Mouse (Mus musculus) granulocyte monocyte progenitor cell, adult 5-6 weeks (primary cell): ENCODE data around the gene Atp6v1b1. TPM values are rescaled to one million over a fixed set of nuclear protein-coding genes. Genes with fewer than 3 reads are reported as not detected.

Experiments used
- ATAC-seq: replicated peaks from 2 replicates; pipeline ENCODE4 v1.8.0; 2016; ENCODE audit warnings: mild to moderate bottlenecking, moderate TSS enrichment, inconsistent platforms; ENCODE audit not compliant: poor library complexity, severe bottlenecking
- total RNA-seq, 2 experiments: library from RNA; stranded (forward) in 1 of 2; stranded (reverse) in 1 of 2; fragments of 200-712, 200-1000 nt in 1 of 2; fragments of >200 nt in 1 of 2; fragmentation: Nextera tagmentation in 1 of 2; gene quantifications; 2 replicates each; pipeline ENCODE4 v1.2.3; 2014 to 2017

Gene Atp6v1b1
- total RNA-seq, 2 experiments from 2014 or later, result not detected

- ATAC-seq, result no peak
Observed at GRCm38 (mm10) chr6:83714221-83715123, 28.3 kb upstream of the Atp6v1b1 start.

GRCm38 (mm10) chr6:83715461-83716196 is 27.2 kb upstream of the Atp6v1b1 start:
- ATAC-seq, result no peak

DNA sequence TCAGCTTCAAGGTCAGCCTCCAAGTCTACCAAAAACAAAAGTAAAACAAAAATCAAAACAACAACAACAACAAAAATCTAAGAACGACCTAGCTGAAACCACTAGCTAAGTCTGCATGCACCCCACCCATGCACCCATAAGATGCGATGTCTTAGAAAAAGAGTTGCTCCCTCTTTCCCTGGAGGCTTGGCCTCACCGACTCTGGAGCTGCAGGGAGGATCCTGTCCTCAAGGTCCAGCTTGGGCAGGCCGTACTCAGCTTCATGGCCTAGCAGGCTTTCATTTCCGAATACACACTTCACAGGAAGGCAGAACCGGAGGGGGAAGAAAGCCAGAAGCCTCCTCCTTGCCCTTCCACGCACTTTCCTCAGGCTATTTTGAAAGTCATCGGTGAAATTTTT is 25.8 kb upstream of the Atp6v1b1 start:
- no peak for ATAC-seq

- no peak for ATAC-seq
Observed at GRCm38 (mm10) chr6:83722526-83722925, 20.3 kb upstream of the Atp6v1b1 start.

- 0 out of 2 replicates have a peak, but pooled peaks have one; percentile 41 for ATAC-seq
Observed at GRCm38 (mm10) chr6:83727178-83727577, 15.6 kb upstream of the Atp6v1b1 start.

DNA sequence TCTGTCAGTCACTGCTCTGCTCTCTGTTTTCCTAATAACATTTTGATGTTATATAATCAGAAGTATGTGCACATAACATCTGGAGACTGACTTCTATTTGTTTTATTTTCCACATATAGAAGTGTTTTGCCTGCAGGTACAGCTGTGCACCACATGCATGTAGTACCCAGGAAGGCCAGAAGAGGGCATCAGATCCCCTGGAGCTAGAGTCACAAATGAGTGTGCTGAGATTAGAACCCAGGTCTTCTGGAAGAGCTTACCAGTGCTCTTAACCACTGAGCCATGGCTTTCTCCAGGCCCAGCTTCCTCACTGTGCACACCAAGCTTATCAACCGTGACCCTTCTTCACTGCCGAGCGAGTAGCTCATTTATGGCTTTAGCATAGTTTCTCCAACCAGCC is 14.3 kb upstream of the Atp6v1b1 start:
- peak; percentile 48; the same call in 1 of the 2 replicates for ATAC-seq

DNA sequence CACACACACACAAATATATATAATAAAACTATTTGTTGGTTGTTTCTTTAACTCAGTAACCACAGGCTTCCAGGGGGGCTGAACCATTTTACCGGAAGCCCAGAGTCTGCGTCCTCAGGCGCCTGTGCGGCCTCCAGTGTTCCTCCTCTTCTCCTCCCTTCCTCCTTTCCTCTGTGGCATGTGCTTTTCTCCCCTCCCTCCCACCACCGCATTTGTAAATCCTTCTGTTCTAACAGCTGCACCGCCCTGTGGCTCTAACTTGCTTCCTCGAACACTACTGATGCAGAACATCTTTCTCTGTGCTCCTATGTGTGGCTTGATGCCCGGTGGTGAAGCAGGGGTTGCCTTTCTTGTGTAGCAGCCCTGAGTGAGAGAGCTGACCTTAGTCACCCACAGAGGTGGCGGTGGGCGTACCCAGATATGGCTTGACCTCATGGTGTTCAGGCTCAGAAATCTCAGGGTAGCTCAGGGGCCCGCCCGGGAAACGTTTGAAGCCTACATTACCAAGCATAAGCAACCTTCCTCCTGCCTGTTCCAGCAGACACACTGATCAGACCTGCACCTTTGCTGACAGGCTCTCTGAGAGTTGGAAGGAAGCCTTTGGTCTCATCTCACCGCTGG is 13.3 kb upstream of the Atp6v1b1 start:
- 0 out of 2 replicates have a peak, but pooled peaks have one; percentile 20 for ATAC-seq

GRCm38 (mm10) chr6:83731128-83731527 is 11.7 kb upstream of the Atp6v1b1 start:
- ATAC-seq, result peak; percentile 76

DNA sequence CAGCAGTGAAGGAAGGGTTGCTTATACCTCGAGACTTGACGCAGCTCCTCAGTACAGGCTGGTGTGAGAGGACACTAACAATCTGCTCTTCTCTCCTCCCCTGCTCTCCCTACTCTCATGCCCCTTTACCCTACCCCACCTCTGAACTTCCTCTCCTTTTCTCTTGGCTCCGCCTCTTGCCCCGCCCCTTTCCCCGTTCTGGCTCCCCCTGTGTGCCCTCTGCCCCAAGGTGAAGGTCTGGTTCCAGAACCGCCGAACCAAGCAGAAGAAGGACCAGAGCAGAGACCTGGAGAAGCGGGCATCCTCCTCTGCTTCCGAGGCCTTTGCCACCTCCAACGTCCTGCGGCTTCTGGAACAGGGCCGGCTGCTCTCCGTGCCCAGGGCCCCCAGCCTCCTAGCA is 5.5 kb upstream of the Atp6v1b1 start:
- peak; percentile 42 for ATAC-seq

DNA sequence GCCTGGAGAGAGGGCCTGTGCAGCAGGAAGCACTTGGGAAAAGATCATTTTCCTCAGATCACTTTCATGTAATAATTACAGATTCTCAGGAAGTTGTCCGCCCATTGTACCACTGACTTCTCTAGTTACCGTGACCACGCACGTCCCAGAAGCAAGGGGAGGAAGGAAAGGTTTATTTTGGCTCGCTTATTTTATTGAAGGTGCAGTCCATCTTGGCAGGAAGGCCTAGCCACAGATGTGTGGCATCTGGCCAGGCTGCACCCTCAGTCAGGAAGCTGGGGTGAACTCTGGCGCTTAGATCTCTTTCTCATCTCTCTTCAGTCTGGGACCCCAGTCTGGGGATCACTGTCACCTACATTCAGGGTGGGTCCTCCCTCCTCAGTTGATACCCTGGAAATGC is 4.2 kb upstream of the Atp6v1b1 start:
- no peak for ATAC-seq

GRCm38 (mm10) chr6:83743212-83743611 is 422 bp downstream of the Atp6v1b1 start:
- ATAC-seq, result no peak

- no peak for ATAC-seq
Observed at GRCm38 (mm10) chr6:83744126-83744525, 1.3 kb downstream of the Atp6v1b1 start.

DNA sequence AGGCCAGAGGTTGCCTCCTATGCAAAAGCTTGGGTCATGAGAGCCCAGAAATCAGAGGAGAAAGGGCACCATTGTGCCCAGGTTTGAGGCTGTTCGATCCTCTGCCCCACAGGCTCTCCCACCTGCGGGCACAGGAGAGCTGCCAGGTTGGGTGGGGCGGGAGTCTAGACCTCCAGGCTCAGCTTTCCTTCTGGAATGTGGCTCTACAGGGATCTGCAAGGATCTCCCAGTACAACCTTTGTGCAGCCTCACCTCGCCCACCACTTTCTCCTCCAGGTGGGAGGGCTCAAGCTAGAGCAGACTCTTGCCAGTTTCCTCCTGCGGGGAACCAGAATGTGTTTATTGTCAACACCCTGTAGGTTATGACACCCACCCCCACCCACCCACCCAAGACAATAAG is 1.8 kb downstream of the Atp6v1b1 start:
- no peak for ATAC-seq

DNA sequence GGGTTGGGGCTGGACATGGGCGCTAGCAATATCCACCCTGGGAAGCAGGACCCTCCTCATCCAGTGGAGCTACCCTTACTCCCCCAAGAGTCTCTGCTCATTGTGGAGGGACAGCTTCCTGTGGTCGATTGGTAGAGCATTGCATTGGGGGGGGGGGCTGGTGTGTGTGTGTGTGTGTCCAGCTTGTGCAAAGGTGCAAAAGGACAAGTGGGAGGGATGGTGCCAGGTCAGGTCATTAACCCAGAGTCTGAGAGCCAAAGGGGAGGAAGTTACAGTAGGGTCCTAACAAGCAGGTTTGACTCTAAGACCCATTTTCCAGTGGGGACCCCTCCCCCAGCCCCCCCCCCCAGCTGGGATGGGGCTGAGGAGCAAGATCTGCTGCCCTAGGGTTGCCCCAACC is 2.7 kb downstream of the Atp6v1b1 start:
- no peak for ATAC-seq

GRCm38 (mm10) chr6:83749286-83749685 is 6.5 kb downstream of the Atp6v1b1 start:
- no peak for ATAC-seq

- ATAC-seq, result peak; percentile 81
Observed at GRCm38 (mm10) chr6:83750171-83750684, 7.4 kb downstream of the Atp6v1b1 start.

DNA sequence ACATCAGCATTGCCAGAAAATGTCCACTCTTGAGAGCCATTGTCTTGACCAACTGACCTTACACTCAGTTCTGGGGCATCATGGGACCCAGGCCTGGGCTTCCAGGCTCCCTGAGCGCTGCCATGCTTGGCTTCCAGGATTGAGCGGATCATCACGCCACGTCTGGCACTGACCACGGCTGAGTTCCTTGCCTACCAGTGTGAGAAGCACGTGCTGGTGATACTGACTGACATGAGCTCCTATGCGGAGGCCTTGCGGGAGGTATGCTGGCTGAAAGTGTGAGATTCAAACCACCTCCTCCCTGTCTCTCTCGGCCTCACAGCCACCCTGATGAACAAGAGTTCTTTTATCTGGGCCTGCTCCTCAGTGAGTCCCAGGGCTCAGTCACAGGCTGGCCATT is 13.3 kb downstream of the Atp6v1b1 start:
- ATAC-seq, result no peak

DNA sequence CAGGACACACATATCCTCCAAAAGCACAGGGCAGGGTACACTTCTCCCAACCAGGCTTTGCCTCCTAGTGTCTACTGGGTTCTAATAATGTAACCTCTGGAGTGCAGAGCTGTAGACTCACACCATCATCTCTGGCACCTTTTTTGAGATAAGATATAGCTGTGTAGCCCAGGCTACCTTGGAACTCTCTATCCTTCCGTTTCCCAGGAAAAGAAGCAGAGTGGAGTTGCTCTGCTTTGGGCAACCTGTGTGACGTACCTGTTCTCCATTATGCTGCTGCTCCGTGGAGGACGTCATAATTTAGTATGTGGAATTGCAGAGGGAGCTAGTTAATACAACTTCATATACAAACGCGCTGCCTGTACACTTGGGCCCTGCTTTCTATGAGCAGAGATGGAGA is 19.6 kb downstream of the Atp6v1b1 start, which contains the start of gene Ankrd53:
TSS of gene Ankrd53 (plus strand) at position 301 of the 400 bp plus-strand sequence.
- ATAC-seq, result no peak

GRCm38 (mm10) chr6:83762880-83763431 is 20.2 kb downstream of the Atp6v1b1 start:
- peak; percentile 68 for ATAC-seq

- ATAC-seq, result no peak
Observed at GRCm38 (mm10) chr6:83766982-83767381, 24.2 kb downstream of the Atp6v1b1 start.
